Mouse (Mus musculus) olfactory bulb, adult 2 months (tissue): Measurements from ENCODE around the gene Dus2.

Experiments used
- CTCF ChIP-seq: fragments of 200-500 bp; IDR thresholded peaks from 2 replicates; pipeline ENCODE4 v1.5.1; 2012; ENCODE audit warnings: low read depth, mild to moderate bottlenecking, low read length, moderate library complexity; ENCODE audit not compliant: insufficient read depth
- POLR2A ChIP-seq: fragments of 200-500 bp; IDR thresholded peaks from 2 replicates; pipeline ENCODE4 v1.6.1; 2012; ENCODE audit warnings: mild to moderate bottlenecking, low read depth, low read length, moderate library complexity; ENCODE audit not compliant: insufficient read depth

DNA sequence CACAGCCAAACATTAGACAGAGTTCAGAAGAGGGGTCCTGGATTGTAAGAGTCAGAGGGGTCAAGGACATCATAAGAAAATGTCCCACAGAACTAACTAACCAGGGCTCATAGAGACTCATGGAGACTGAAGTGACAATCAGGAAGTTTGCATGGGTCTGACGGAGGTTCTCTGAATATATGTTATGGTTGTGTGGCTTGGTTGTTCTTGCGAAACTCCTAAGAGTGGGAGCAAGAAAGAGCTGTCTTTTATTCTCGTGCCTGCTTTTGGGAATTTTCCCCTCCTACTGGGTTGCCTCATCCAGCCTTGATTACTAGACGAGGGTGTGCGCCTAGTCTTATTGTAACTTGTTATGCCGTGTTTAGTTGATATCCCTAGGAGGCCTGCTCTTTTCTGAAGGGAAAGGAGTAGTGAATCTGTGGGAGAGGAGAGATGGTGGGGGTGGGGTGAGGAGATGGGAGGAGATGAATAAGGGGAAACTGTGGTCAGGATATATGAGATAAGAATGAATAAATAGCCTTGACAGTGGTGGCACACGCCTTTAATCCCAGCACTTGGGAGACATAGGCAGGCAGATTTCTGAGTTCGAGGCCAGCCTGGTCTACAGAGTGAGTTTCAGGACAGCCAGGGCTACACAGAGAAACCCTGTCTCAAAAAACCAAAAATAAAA is 13.5 kb downstream of the Dus2 start:
- TF ChIP-seq POLR2A, result no peak
- TF ChIP-seq CTCF, result no peak
